Mouse (Mus musculus): ENCODE measurements around the gene Pold1. TPM values are rescaled to one million over a fixed set of nuclear protein-coding genes. Genes with fewer than 3 reads are reported as not detected.

Gene Pold1
- polyA plus RNA-seq, 1 experiment: 11.1 TPM

GRCm38 (mm10) chr7:44568803-44569202 lies 20.2 kb upstream of the Pold1 start:
- no peak for TF ChIP-seq POLR2A (IDR thresholded peaks at IDR 0.05; ENCODE audit: extremely low read depth, insufficient read depth, low read length)
- no peak for TF ChIP-seq CTCF (IDR thresholded peaks at IDR 0.05; ENCODE audit: extremely low read depth, insufficient read depth, low read length)
- Histone ChIP-seq H3K27ac (ENCODE audit: insufficient read depth, low read length) (no peak overlapping the region), H3K4me1 (ENCODE audit: control insufficient read depth, insufficient read depth, low read length) (no peaks in the 10 kb centered on the region), H3K4me3 (ENCODE audit: insufficient read depth, low read length) (no peak overlapping the region)

- TF ChIP-seq POLR2A (IDR thresholded peaks at IDR 0.05; ENCODE audit: extremely low read depth, insufficient read depth, low read length): no peak
- no peak for TF ChIP-seq CTCF (IDR thresholded peaks at IDR 0.05; ENCODE audit: extremely low read depth, insufficient read depth, low read length)
- H3K4me3 ChIP-seq (ENCODE audit: insufficient read depth, low read length): no peak overlapping the region
- H3K27ac ChIP-seq (ENCODE audit: insufficient read depth, low read length): no peak overlapping the region
- no peaks in the 10 kb centered on the region for H3K4me1 ChIP-seq (ENCODE audit: control insufficient read depth, insufficient read depth, low read length)
Observed at GRCm38 (mm10) chr7:44565414-44565813, 16.8 kb upstream of the Pold1 start.

DNA sequence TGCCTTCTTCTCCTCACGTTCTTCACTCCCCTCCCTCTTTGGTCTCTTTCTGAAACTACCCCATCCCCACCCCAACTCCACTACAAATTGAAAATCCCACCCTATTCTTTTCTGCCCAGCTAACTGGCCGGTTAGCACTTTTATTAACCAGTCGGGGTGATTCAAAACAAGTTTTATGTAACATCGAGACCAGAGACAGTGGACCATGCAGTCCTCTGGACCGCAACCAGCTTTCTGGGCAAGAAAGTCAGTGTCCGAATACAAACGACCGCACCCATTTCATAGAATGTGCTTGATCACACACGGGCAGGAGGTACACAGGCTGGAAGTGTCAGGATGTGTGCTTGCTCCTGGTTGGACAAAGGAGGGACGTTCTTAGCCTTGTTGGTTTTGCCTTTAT lies 15.8 kb upstream of the Pold1 start:
- Histone ChIP-seq H3K27ac (ENCODE audit: insufficient read depth, low read length) (no peak overlapping the region), H3K4me3 (ENCODE audit: insufficient read depth, low read length) (no peak overlapping the region), H3K4me1 (ENCODE audit: control insufficient read depth, insufficient read depth, low read length) (no peaks in the 10 kb centered on the region)
- TF ChIP-seq CTCF (IDR thresholded peaks at IDR 0.05; ENCODE audit: extremely low read depth, insufficient read depth, low read length) (no peak), POLR2A (IDR thresholded peaks at IDR 0.05; ENCODE audit: extremely low read depth, insufficient read depth, low read length) (no peak)

GRCm38 (mm10) chr7:44563284-44563683 lies 14.6 kb upstream of the Pold1 start:
- no peak overlapping the region for H3K4me3 ChIP-seq (ENCODE audit: insufficient read depth, low read length)
- H3K4me1 ChIP-seq (ENCODE audit: control insufficient read depth, insufficient read depth, low read length): no peaks in the 10 kb centered on the region
- no peak for TF ChIP-seq POLR2A (IDR thresholded peaks at IDR 0.05; ENCODE audit: extremely low read depth, insufficient read depth, low read length)
- no peak for TF ChIP-seq CTCF (IDR thresholded peaks at IDR 0.05; ENCODE audit: extremely low read depth, insufficient read depth, low read length)
- no peak overlapping the region for H3K27ac ChIP-seq (ENCODE audit: insufficient read depth, low read length)

- Histone ChIP-seq H3K4me3 (ENCODE audit: insufficient read depth, low read length) (no peak overlapping the region), H3K27ac (ENCODE audit: insufficient read depth, low read length) (no peak overlapping the region), H3K4me1 (ENCODE audit: control insufficient read depth, insufficient read depth, low read length) (no peaks in the 10 kb centered on the region)
- TF ChIP-seq POLR2A (IDR thresholded peaks at IDR 0.05; ENCODE audit: extremely low read depth, insufficient read depth, low read length) (no peak), CTCF (IDR thresholded peaks at IDR 0.05; ENCODE audit: extremely low read depth, insufficient read depth, low read length) (peak; percentile 80)
Observed at GRCm38 (mm10) chr7:44560435-44561400, 12.1 kb upstream of the Pold1 start.

GRCm38 (mm10) chr7:44557629-44558028 lies 9.0 kb upstream of the Pold1 start:
- Histone ChIP-seq H3K4me1 (ENCODE audit: control insufficient read depth, insufficient read depth, low read length) (0 out of 2 replicates have a peak, but pooled peaks cover 1% of the 10 kb centered on the region), H3K4me3 (ENCODE audit: insufficient read depth, low read length) (no peak overlapping the region), H3K27ac (ENCODE audit: insufficient read depth, low read length) (no peak overlapping the region)
- TF ChIP-seq CTCF (IDR thresholded peaks at IDR 0.05; ENCODE audit: extremely low read depth, insufficient read depth, low read length) (no peak), POLR2A (IDR thresholded peaks at IDR 0.05; ENCODE audit: extremely low read depth, insufficient read depth, low read length) (no peak)

DNA sequence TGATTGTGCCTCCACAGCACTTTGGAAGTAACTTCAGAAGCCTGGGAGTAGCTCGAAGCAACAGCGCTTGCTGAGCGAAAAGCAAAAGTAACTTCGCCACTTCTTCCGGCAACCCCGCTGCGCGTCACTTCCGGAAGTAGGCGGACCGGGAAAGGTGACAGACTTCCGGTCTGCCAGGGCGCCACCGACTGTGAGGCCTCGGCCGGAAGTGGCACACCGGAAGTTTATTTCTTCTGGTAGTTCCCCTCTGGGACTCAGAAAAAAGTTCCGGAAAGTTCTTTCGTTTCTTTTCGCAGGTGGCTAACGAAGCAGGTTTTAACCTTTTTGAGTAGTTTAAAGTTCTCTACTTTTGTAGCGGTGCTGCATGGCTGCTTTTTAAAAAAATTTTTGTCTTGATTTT lies 5.2 kb upstream of the Pold1 start, which contains the start of gene Nr1h2:
Nr1h2 (minus strand) TSS at position 126 of the 400 bp plus-strand sequence.
- Histone ChIP-seq H3K27ac (ENCODE audit: insufficient read depth, low read length) (peak within 1 kb of the TSS; percentile 51; the same call in 1 of the 2 replicates), H3K4me3 (ENCODE audit: insufficient read depth, low read length) (peak within 1 kb of the TSS; percentile 37), H3K4me1 (ENCODE audit: control insufficient read depth, insufficient read depth, low read length) (0 out of 2 replicates have a peak, but pooled peaks cover 1% of the 10 kb centered on the region)
- TF ChIP-seq CTCF (IDR thresholded peaks at IDR 0.05; ENCODE audit: extremely low read depth, insufficient read depth, low read length) (no peak), POLR2A (IDR thresholded peaks at IDR 0.05; ENCODE audit: extremely low read depth, insufficient read depth, low read length) (peak; percentile 73; the same call in 1 of the 2 replicates)

DNA sequence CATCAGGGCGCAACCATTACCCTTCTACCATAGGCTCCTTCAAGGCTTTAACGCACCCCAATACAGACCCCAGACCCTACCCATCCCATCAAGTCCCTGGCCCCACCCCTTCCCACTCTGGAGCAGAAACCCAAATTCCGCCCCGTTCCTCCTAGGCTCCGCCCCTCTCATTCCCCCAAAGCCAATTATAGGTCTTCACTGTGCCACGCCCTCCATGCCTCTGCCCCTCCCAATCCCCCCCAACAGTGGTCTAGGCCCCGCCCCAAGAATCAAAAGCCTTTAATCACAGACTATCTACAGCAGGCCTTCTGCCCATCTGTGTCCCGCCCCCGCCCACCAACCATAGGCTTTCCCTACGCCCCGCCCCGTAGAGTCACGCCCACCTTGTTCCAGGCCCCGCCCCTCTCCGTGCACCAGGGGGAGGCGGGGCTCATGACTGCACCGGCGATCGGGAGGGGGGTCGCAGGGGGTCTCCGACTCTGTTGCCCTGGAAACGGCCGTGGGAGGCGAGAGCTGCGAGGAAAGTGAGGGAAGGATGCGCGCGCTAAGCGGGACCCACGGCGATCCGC lies 4.6 kb upstream of the Pold1 start:
- H3K27ac ChIP-seq (ENCODE audit: insufficient read depth, low read length): peak overlapping the region; percentile 51; the same call in 1 of the 2 replicates
- TF ChIP-seq POLR2A (IDR thresholded peaks at IDR 0.05; ENCODE audit: extremely low read depth, insufficient read depth, low read length): no peak
- no peak for TF ChIP-seq CTCF (IDR thresholded peaks at IDR 0.05; ENCODE audit: extremely low read depth, insufficient read depth, low read length)
- H3K4me1 ChIP-seq (ENCODE audit: control insufficient read depth, insufficient read depth, low read length): 0 out of 2 replicates have a peak, but pooled peaks cover 1% of the 10 kb centered on the region
- H3K4me3 ChIP-seq (ENCODE audit: insufficient read depth, low read length): peak overlapping the region; percentile 37

- 0 out of 2 replicates have a peak, but pooled peaks cover 1% of the 10 kb centered on the region for H3K4me1 ChIP-seq (ENCODE audit: control insufficient read depth, insufficient read depth, low read length)
- H3K4me3 ChIP-seq (ENCODE audit: insufficient read depth, low read length): no peak overlapping the region; the same call in 1 of the 2 replicates
- H3K27ac ChIP-seq (ENCODE audit: insufficient read depth, low read length): no peak overlapping the region
- TF ChIP-seq CTCF (IDR thresholded peaks at IDR 0.05; ENCODE audit: extremely low read depth, insufficient read depth, low read length): no peak
- TF ChIP-seq POLR2A (IDR thresholded peaks at IDR 0.05; ENCODE audit: extremely low read depth, insufficient read depth, low read length): no peak
Observed at GRCm38 (mm10) chr7:44552141-44552908, 3.7 kb upstream of the Pold1 start.

Data from cortical plate, adult 2 months (tissue).